Mouse (Mus musculus) cerebellum, adult 2 months (tissue): ENCODE measurements around the gene Ccer2. TPM values are rescaled to one million over a fixed set of nuclear protein-coding genes. Genes with fewer than 3 reads are reported as not detected.

Experiments used
- DNase-seq, 2 experiments: peaks; one replicate each; pipeline ENCODE4 v3.0.0; 2021
- H3K27ac ChIP-seq: fragments of 200-500 bp; 2 replicates; pipeline ENCODE4 v1.5.1; 2012; ENCODE audit warnings: low read length, control low read depth, inconsistent platforms; ENCODE audit not compliant: insufficient read depth
- H3K27me3 ChIP-seq: fragments of 200-500 bp; 2 replicates; pipeline ENCODE4 v1.6.1; 2012; ENCODE audit warnings: inconsistent platforms, mild to moderate bottlenecking, low read length, moderate library complexity; ENCODE audit not compliant: control insufficient read depth, insufficient read depth
- H3K4me1 ChIP-seq: fragments of 200-500 bp; 2 replicates; pipeline ENCODE4 v1.6.1; 2011; ENCODE audit warnings: low read length; ENCODE audit not compliant: control insufficient read depth, insufficient read depth
- H3K4me3 ChIP-seq: fragments of 200-500 bp; replicated peaks from 2 replicates; pipeline ENCODE3; 2011; ENCODE audit warnings: mild to moderate bottlenecking, low read depth, low read length, control low read depth; ENCODE audit not compliant: insufficient read depth
- CTCF ChIP-seq: fragments of 200-500 bp; IDR thresholded peaks from 2 replicates; pipeline ENCODE4 v1.5.1; 2011; ENCODE audit warnings: low read depth, mild to moderate bottlenecking, control low read depth, low read length, moderate library complexity, borderline replicate concordance; ENCODE audit not compliant: insufficient read depth
- POLR2A ChIP-seq: fragments of 200-500 bp; IDR thresholded peaks from 2 replicates; pipeline ENCODE4 v1.6.1; 2011; ENCODE audit warnings: low read length, control low read depth, borderline replicate concordance; ENCODE audit not compliant: insufficient read depth
- WGBS: fragments of 180-500 bp; shearing (Covaris S2); methylation state at CpG from one replicate; pipeline ENCODE4 v1.1.7; 2018; 5-methylcytosine and 5-hydroxymethylcytosine counted together
- polyA plus RNA-seq: library from polyadenylated mRNA; depleted of rRNA; stranded (reverse); fragments of >200 nt; gene quantifications from 2 replicates; pipeline ENCODE4 v1.2.3, GENCODE M21; 2012

The Ccer2 gene
- polyA plus RNA-seq, 1 experiment, result 3.1 TPM

DNA sequence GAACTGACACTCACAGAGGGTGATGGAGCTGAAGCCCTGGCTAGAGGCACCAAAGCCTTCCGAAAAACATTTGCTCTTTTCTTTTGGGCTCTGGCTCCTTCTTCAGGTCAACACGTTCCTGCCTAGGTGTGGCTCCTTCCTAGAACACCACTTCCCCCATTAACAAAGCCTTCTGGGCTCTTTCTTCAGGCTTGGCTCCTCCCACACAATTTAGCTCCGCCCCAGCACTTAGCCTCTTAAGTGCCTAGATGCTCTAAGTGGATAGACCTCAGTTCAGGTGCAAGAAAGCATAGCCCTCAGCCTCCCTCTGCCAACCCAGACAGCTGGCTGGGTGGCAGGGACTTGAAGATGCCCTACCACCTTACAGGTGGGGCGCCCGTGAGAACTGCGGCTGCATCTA is 20.3 kb upstream of the Ccer2 start:
- Histone ChIP-seq H3K4me3 (no peak overlapping the region), H3K27me3 (no peaks in the 10 kb centered on the region), H3K27ac (no peak overlapping the region), H3K4me1 (peaks cover 9% of the 10 kb centered on the region; the same call in 1 of the 2 replicates)
- TF ChIP-seq CTCF (no peak), POLR2A (no peak)
- 84% methylated on average over 6 of the region's 6 CpGs for WGBS
- DNase-seq, result no peak

DNA sequence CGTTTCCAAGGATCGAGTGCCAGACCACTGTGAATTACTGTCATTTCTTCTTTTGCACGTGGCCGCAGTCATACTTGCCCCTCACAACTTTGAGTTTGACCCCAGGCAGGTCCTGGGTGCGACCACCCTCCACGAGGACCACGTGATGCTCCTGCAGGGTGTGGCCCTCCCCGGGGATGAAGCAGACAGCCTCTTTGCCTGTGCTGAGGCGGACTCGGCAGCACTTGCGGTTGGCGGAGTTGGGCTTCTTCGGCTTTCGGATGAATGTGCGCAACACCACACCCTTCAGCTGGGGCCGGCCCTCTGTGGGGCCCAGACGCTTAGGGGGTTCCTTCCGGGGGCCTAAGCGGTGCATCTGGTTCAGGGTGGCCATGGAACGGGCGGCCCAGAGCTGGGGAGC is 16.1 kb upstream of the Ccer2 start:
- Histone ChIP-seq H3K4me3 (no peak overlapping the region), H3K27me3 (no peaks in the 10 kb centered on the region), H3K27ac (no peak overlapping the region), H3K4me1 (peaks cover 11% of the 10 kb centered on the region)
- 92% methylated on average over 21 of the region's 21 CpGs for WGBS
- no peak for DNase-seq
- TF ChIP-seq POLR2A (no peak), CTCF (no peak)

DNA sequence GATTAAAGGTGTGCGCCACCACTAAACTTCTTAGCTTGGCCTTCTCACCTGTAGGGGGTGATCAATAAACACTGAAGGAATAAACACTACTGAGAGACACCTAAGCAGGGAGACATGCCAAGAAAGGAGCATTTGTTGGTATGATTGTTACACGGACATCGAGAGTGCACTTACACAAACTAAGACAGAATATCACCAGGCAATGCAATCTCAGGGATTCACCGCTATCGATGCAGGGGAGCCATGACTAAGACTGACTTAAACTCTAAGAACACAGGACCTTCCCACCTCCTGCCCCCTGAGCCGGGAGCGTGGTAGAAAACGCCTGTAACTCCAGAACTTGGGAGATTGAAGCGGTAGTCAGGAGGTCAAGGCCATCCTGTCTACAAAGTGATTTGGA is 15.0 kb upstream of the Ccer2 start:
- 26% methylated on average over 9 of the region's 9 CpGs for WGBS
- H3K4me3 ChIP-seq, result peak overlapping the region; percentile 91
- H3K4me1 ChIP-seq, result peaks cover 11% of the 10 kb centered on the region
- peak in 1 of 2 experiments; percentile 30 for DNase-seq
- peak overlapping the region; percentile 70; the same call in 1 of the 2 replicates for H3K27ac ChIP-seq
- TF ChIP-seq POLR2A (no peak), CTCF (no peak)
- no peaks in the 10 kb centered on the region for H3K27me3 ChIP-seq

DNA sequence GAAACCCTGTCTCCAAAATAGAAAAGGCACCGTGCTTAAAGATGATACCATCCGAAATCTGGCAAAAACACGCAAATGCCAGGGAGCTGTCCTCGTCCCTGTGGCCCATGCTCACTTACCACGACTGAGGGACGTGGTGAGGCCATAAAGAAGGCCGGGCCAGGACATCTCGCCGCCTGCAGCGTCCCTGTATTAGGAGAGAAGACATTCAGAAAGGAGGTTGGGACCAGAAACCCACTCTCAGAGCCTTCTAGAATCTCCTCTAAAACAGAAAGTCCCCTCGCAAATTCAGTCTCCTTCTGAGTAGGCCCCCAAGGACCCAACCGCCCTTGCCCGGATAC is 14.6 kb upstream of the Ccer2 start:
- 0% methylated on average over 13 of the region's 13 CpGs for WGBS
- peak overlapping the region; percentile 70 for H3K27ac ChIP-seq
- peaks cover 11% of the 10 kb centered on the region for H3K4me1 ChIP-seq
- H3K27me3 ChIP-seq, result no peaks in the 10 kb centered on the region
- peak overlapping the region; percentile 91 for H3K4me3 ChIP-seq
- DNase-seq, result no peak
- TF ChIP-seq CTCF (no peak), POLR2A (no peak)

DNA sequence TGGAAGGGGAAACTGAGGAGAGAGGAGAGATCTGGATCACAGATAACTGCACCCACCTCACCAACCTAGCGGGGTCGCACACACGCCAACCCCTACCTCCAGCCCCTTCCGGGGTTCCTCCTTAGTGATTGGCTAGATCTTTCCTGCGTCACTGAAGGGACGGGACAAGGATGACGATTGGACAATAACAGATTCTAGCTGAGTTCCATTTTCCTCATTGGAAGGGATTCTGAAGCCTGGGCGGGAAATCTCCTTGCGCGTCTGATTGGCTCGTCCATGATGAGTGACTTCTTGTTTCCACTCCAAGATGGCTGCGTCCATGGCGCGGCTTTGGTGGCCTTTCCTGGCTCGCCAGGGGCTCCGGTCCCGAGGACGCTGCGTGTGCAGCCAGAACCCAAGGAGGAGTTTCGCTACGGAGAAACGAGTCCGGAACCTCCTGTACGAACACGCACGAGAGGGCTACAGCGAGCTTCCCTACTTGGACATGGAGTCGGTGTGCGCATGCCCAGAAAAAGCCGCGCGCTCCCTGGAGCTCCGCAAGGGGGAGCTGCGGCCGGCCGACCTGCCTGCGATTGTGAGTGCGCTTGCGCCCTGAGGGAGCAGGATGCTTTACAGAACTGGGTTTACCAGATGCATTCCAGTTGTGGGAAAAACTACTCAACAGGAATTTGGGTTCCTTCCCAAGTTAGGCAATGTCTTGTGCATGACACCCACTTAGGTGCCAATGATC is 14.1 kb upstream of the Ccer2 start, which contains the start of the genes Mrps12 and Sars2:
Gene Mrps12, minus strand, starts transcription at position 112 of the 730 bp plus-strand sequence.
Gene Sars2, plus strand, starts transcription at position 284 of the 730 bp plus-strand sequence.
- under 1% methylated on average over 39 of the region's 39 CpGs for whole genome bisulfite sequencing
- peak within 1 kb of the TSS; percentile 76 for H3K27ac ChIP-seq
- TF ChIP-seq POLR2A (peak; percentile 98), CTCF (peak; percentile 76)
- peaks cover 11% of the 10 kb centered on the region for H3K4me1 ChIP-seq
- H3K27me3 ChIP-seq, result no peaks in the 10 kb centered on the region
- H3K4me3 ChIP-seq, result peak within 1 kb of the TSS; percentile 91
- DNase-seq, result peak; percentile 98

DNA sequence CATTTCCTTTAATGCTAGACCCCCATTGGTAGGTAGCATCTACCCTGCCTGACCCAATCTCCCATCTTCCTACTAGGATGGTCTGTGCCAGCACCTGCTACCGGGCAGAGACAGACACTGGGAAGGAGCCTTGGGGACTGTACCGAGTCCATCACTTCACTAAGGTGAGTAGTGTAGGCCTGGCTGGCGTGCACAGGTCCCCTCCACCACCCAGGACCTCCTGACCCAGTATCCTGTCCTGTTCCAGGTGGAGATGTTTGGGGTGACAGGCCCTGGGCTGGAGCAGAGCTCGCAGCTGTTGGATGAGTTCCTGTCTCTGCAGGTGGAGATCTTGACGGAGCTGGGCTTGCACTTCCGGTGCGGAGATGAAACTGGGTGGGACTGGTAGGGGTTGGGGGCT is 6.0 kb upstream of the Ccer2 start:
- TF ChIP-seq POLR2A (no peak), CTCF (no peak)
- Histone ChIP-seq H3K27ac (no peak overlapping the region), H3K4me1 (no peaks in the 10 kb centered on the region), H3K27me3 (no peaks in the 10 kb centered on the region), H3K4me3 (no peak overlapping the region)
- 94% methylated on average over 7 of the region's 7 CpGs for WGBS
- no peak for DNase-seq

DNA sequence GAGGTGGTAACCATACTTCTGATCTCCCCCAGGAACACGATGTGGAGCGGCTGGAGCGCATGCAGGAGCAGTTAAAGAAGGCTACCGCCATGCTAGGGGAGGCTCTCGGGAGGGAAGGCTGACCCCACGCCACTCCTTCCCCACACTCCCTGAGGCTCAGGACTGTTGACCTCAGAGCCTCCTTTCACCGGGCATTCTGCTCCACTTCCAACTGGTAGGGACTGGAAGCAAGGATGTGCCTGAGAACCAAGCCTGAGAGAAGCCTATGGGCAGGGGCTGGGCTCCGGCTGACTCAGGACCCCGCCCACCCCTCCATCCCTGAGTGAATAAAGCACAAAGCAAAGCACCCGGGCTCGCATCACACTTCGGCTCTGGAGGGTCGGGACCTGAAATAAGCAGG is 2.6 kb downstream of the Ccer2 start:
- Histone ChIP-seq H3K27me3 (no peaks in the 10 kb centered on the region; the same call in 1 of the 2 replicates), H3K4me1 (no peaks in the 10 kb centered on the region; the same call in 1 of the 2 replicates), H3K4me3 (no peak overlapping the region), H3K27ac (no peak overlapping the region)
- 83% methylated on average over 13 of the region's 13 CpGs for WGBS
- TF ChIP-seq CTCF (no peak), POLR2A (no peak)
- DNase-seq, result no peak

DNA sequence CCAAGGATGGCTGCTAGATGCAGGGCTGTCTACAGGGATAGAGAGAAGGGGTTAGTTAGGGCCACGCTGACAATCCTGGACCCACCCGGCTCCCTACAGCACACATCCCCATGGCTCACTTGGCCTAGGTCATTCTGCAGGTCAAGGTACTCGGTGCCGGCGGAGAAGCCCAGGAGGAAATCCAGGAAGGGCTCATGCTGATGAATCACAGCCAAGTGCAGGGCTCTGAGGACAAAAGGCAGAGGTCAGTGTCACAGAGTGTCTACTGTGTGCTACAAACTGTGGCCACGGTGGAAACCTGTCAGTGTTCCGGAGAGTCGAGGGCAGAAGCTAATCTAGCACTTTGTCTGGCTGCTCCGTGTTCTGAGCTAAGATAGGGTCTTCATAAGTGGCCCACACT is 5.9 kb downstream of the Ccer2 start:
- DNase-seq, result no peak
- no peaks in the 10 kb centered on the region for H3K27me3 ChIP-seq
- no peak overlapping the region for H3K27ac ChIP-seq
- WGBS, result 93% methylated on average over 9 of the region's 9 CpGs
- TF ChIP-seq CTCF, result no peak
- TF ChIP-seq POLR2A, result no peak
- no peaks in the 10 kb centered on the region; the same call in 1 of the 2 replicates for H3K4me1 ChIP-seq
- no peak overlapping the region for H3K4me3 ChIP-seq
